Mouse (Mus musculus): ENCODE data around the gene Armc2.

Gene Armc2

DNA sequence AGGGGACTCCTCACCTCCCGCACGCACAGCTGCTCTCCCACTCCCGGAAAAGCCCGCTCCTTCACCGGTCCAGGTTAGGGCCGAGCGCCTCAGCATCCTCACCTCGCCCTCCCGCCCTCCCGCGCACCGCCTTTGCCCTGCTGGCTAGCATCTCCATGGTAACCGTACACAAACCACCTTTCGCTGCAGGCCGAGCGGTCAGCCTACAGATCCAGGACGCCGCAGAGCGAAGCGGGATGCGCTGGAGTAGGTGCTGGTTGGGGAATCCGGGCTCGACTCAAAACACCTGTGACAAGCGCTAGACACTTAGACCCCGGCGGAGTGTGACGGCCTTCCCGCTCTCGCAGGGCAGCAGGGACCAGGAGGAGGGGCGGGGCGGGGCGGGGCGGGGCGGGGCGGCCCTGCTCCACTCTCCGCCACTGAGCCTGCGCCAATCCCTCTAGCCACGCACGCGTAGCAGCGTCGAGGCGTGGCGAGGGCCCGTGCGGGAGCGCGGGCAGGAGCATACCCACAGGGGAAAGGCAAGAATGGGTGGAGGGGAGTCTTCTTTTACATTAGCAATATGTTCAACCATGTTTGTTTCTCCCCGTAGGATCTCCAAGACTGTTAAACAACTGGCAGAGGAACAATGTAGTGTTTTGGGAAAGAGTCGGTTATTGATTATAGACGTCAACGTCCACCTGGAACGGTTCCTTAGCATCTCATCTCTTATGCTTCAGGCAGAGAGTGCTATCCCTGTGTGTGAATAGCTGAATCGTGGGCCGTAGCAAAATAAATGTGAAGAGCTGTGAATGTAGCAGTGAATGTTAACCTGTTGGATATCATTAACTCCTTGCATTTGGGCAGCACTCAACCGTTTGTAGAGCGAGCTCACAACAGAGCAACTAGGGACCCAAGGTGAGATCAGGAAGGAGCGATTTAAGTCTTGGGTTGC is at the start of gene Armc2:
Armc2 (minus strand) TSS at position 427 of the 934 bp plus-strand sequence.
- DNase-seq (ENCODE audit: low spot score in 2 of 2): peak; percentile 84 to 88

- no peak for DNase-seq (ENCODE audit: low spot score in 2 of 2)
These were observed 46.2 kb upstream of the Armc2 start for GRCm38 (mm10) chr10:42064446-42064845.

DNA sequence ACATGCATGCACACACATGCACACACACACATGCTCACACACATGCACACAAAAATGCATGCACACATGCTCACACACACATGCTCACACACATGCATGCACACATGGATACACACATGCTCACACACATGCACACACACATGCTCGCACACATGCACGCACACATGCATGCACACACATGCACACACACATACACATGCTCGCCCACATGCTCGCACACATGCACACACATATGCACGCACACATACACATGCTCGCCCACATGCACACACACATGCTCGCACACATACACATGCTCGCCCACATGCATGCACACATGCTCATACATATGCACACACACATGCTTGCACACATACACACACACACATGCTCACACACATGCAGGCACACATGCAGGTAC is 41.3 kb upstream of the Armc2 start:
- DNase-seq (ENCODE audit: low spot score in 2 of 2): no peak

DNA sequence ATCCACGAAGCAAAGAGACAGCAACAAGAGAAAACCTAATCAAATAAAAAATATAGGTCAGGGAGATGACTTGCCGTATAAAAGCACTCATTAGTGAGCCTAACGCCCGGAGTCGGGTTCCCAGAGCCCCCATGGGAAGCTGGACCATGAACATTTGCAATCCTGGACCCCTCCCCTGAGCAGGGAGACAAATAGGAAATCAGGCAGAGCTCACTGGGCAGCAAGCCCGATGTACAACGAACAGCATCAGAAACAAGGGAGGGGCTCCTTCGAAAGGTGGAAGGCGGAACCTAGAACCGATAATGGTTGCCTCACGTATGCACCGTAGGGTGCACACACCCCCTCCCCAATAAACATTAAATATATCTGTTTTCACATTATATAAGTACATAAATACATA is 39.5 kb upstream of the Armc2 start:
- DNase-seq (ENCODE audit: low spot score in 2 of 2): no peak

GRCm38 (mm10) chr10:42057231-42057601 is 39.0 kb upstream of the Armc2 start:
- no peak for DNase-seq (ENCODE audit: low spot score in 2 of 2)

GRCm38 (mm10) chr10:42056486-42057230 is 38.4 kb upstream of the Armc2 start:
- no peak for DNase-seq (ENCODE audit: low spot score in 2 of 2)

DNA sequence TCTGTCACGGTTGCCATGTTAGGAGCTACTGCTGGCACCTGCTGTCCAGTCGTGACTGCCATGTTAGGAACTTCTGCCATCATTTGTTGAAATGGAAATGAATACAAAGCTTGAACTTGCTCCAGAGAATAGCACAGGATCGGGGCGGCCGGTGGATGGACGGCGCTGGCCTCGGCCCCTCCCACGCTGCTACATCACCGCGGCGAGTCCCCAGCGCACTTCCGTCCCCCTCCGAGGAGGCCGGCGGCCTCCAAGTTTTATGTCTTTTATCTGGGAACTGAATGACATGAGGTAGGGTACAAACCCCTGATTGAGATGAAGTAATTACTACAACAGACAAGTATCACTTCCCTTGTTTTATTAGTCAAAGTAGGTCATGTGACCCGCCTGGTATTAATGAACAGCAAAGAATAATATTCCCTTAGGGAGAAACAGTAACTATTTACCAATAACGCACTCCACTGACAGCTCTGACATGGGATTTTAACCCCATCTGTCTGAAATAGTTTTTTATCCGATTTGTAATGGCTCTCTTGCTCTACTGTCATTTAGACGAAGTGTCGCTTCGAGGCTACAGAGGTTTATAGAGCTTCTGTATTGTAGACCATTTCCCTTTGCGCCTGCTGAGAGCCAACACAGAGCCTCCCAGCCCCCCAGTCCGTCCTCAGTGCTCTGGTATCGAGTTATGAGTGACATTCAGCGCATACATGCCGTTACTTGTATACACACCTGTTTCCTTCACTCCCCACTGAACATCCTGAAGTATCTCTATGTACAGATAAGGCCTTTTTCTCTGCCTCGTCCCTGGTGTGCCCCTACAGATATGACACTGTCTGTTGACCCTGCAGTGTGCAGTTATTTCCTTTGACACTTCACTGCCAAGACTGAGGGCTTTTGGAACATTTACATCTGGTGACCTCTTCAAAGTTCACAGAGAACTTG is 37.3 kb upstream of the Armc2 start:
- no peak for DNase-seq (ENCODE audit: low spot score in 2 of 2)

- DNase-seq (ENCODE audit: low spot score in 2 of 2): peak in 1 of 2 experiments; percentile 12
These were observed 32.8 kb upstream of the Armc2 start for GRCm38 (mm10) chr10:42051069-42051468.

- no peak for DNase-seq (ENCODE audit: low spot score in 2 of 2)
These were observed 30.4 kb upstream of the Armc2 start for GRCm38 (mm10) chr10:42048648-42049047.

- DNase-seq (ENCODE audit: low spot score in 2 of 2): no peak
These were observed 26.3 kb upstream of the Armc2 start for GRCm38 (mm10) chr10:42044574-42044973.

- no peak for DNase-seq (ENCODE audit: low spot score in 2 of 2)
These were observed 25.1 kb upstream of the Armc2 start for GRCm38 (mm10) chr10:42043307-42043706.

GRCm38 (mm10) chr10:42042881-42043280 is 24.6 kb upstream of the Armc2 start:
- DNase-seq (ENCODE audit: low spot score in 2 of 2): peak; percentile 41 to 63

- no peak for DNase-seq (ENCODE audit: low spot score in 2 of 2)
These were observed 23.8 kb upstream of the Armc2 start for GRCm38 (mm10) chr10:42042087-42042486.

- no peak for DNase-seq (ENCODE audit: low spot score in 2 of 2)
These were observed 20.3 kb upstream of the Armc2 start for GRCm38 (mm10) chr10:42038571-42038970.

DNA sequence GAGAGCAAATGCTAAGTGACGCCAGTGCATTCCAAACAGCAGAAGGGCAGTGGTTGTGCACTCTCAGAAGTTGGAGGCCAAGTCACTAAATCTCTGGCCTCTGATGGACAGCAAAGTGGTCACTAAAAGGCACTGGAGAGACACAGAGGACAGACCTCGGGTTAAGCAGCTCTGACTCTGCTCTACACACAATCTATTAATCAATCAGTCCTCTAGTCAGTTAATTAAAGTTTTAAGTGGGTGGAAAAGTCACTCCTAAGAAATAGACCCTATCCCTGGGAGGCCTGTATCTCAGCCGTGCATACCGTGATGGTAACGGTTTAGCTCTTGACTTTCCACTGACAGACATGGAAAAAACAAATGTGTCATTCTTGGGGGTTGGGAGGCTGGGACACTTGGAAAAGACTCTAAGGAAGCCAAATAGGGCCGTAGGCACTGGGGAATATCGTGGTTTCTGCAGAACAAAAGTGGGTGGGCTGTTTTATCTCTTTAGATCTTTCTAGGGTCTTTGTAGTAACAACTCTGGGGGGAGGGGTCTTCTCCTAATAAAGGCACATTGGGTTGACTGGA is 19.1 kb upstream of the Armc2 start:
- no peak for DNase-seq (ENCODE audit: low spot score in 2 of 2)

DNA sequence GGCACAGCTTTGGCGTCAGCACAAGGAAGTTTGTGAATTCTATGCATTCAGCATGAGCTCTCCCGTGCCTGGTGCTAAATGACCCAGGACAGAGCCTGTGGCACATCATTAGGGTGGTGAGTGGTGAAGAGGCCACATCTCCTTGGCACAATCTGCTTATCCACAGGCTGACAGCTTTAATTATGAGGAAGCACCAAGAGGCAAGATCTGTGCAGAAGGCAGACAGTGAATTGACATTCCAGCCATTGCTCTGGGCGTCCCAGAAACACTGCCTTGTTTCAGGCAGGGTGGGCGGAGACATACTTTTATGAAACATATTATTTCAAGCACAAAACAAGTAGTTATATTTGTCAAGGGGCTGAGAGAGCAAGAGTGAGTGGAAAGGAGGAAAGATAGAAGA is 18.6 kb upstream of the Armc2 start:
- DNase-seq (ENCODE audit: low spot score in 2 of 2): no peak

GRCm38 (mm10) chr10:42033571-42033970 is 15.3 kb upstream of the Armc2 start:
- no peak for DNase-seq (ENCODE audit: low spot score in 2 of 2)

DNA sequence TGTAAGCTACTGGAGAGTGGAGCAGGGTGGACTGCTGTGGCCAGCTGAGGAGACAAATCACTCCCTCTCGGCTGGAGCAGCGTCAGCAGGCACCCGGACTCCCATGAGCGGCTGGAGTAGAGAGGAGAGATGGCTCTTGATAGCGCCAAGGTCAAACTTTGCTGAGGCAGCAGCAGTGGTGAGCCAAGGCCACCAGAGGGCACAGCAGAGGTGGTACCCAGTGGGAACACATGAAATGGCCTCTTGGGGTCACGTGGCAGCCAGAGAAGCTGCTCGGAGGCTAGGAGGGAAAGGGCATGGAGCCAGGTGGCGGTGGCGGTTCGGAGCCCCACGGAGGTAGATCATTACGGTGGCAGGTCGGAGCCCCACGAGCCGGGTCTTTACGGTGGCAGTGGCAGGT is 12.8 kb upstream of the Armc2 start:
- peak; percentile 85 to 86 for DNase-seq (ENCODE audit: low spot score in 2 of 2)

- no peak for DNase-seq (ENCODE audit: low spot score in 2 of 2)
These were observed 11.3 kb upstream of the Armc2 start for GRCm38 (mm10) chr10:42029502-42029901.

DNA sequence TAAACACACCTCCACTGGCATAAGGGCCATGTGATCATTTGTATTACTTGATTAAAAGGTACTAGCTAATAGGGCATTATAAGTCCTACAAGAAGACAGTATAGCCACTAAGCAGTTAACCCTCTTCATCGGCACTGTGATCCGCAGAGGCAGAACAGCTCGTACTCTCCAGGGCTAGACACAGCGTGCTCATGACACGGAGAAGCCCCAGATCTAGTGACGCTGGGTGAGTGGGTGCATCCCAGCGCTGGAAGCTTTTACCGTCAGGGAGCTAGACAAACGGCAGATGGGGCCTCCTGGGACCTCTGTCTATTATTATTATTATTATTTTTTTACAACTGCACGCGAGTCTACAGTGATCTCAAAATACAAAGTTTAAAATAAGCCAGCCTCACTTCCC is 9.1 kb upstream of the Armc2 start:
- DNase-seq (ENCODE audit: low spot score in 2 of 2): no peak

GRCm38 (mm10) chr10:42024406-42024805 is 6.2 kb upstream of the Armc2 start:
- DNase-seq (ENCODE audit: low spot score in 2 of 2): no peak

Measured in right cerebral cortex, postnatal 10 days (tissue).